Mouse (Mus musculus): ENCODE data around the gene Ppp1r12a.

GRCm38 (mm10) chr10:108255812-108256376 lies 93.9 kb downstream of the Ppp1r12a start:
- TF ChIP-seq GATA1 (IDR thresholded peaks at IDR 0.05; ENCODE audit: borderline replicate concordance, low read length) (no peak), FLI1 (IDR thresholded peaks at IDR 0.05; ENCODE audit: low read length) (no peak)
